Mouse (Mus musculus): ENCODE measurements around the gene Alg12.

Alg12 gene

DNA sequence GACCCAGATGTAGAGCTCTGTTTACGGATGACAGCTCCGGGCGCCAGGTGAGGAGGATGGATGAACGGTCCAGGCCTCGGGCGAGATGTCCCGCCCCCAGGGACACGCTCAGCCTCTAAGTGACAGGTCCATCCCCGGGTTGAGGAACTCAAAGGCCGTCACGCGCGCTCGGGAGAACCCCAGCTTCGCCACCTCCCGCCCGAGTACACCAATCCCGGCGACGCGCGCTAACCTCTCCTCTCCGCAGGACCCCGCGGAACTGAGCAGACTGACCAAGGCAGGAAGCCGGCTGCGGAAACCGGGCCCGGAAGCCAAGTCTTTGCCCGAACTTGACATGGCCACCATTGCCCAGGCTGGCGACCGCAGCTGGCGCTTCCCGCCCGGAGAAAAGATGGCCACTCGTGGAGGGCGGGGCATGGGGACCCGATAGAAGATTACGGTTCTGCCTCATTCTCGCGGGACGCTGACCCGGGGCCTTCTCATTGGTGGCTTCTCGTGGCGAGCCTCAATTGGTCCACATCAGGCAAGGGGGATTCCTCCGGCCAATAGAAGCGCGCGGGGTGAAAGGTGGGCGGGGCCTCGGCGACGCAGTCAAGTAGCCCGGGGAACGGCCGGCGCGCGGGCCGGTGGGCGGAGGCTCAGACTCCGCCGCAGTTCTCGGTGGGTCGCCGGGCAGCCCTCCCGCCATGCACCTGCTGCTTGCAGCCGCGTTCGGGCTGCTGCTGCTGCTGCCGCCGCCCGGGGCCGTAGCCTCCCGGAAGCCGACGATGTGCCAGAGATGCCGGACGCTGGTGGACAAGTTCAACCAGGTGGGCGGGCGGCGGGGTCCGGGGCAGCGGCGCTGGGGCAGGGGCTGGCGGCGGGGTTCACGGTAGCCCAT lies at the start of gene Alg12, which contains the start of gene Creld2:
Gene Alg12, minus strand, starts transcription at position 293 of the 880 bp plus-strand sequence.
Gene Creld2, plus strand, starts transcription at position 621 of the 880 bp plus-strand sequence.
- peak; percentile 98 for DNase-seq (ENCODE audit: low read depth)

DNA sequence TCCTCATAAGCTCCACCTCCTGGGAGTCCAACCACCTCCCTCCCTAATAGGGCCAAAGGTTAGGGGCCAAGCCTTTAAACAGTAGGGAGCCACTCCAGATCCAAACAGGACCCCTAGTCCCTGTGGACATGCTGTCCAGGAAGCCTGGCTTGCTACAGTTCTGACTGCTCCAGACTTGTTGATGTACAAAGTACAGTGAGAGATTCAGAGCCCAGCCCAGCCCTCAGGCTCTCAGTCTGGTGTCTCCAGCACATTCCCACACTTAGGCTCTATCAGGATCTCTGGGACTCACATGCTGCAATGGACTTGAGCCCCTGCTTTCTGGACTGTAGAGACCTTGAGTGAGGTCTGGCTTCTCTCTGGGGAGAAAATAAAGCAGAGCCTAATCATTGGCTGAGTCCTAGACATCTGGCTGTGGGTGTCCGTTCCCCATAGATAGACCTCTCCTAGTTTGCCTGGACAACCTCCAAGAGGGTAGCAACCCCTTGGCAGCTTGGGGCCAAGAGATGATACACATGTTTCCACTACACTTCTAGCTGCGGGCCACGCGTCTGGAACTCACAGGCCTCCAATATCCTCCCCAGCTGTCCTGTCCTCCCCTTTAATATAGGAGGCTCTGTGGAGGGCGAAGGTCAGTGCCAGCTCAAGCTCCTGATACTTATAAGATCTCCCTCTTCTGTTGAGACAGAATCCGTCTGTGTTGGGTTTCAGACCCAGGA lies 49.1 kb upstream of the Alg12 start:
- no peak for DNase-seq (ENCODE audit: low read depth)

DNA sequence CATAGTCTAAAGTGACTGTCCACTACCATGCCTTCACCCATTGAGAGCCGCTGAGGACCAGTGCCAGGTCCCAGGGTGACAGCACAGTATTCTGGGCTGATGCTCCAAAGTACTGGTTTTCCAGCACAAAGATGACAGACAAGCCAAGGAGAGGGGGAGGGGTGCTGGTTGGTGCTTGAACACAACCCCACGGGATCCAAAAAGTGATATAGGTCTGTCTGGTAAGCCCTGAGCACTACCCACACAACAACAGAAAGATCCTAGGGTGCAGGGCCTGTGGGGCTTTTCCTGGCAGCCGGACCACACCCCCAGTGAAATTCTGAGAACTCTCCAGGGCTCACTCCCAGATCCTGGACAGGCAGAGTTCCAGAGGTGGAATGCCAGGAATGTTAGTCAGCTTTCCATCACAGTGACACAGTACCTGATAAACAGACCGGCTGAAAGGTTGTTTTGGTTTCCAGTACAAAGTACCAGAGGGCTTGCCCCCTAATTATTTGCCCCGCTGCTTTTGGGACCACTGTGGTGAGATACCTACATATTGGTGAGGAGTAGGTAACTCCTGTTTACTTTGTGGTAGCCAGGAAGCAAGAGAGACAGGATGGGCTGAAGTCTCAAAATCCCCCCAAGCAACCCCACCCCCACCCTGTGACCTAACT lies 48.4 kb upstream of the Alg12 start:
- DNase-seq (ENCODE audit: low read depth): no peak

DNA sequence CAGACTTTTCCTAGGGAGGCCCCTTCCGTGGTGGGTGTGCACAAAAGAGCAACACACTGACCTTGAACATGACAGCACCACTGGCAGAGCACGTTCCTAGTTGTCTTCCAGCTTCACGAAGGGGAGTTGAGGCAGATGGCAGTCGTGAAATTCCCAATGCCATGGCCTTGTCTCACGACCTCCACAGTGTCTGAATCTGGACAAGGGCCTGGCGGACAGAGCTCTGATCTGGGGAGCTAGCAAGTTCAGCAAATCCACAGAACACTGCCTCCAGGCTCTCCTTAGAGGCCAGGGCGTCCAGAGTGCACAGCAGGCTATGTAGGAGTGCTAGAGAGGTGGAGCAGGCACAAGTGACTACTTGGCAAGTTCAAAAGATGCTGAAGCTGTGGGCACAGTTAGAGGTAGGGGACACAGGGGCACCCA lies 47.8 kb upstream of the Alg12 start:
- DNase-seq (ENCODE audit: low read depth): no peak

DNA sequence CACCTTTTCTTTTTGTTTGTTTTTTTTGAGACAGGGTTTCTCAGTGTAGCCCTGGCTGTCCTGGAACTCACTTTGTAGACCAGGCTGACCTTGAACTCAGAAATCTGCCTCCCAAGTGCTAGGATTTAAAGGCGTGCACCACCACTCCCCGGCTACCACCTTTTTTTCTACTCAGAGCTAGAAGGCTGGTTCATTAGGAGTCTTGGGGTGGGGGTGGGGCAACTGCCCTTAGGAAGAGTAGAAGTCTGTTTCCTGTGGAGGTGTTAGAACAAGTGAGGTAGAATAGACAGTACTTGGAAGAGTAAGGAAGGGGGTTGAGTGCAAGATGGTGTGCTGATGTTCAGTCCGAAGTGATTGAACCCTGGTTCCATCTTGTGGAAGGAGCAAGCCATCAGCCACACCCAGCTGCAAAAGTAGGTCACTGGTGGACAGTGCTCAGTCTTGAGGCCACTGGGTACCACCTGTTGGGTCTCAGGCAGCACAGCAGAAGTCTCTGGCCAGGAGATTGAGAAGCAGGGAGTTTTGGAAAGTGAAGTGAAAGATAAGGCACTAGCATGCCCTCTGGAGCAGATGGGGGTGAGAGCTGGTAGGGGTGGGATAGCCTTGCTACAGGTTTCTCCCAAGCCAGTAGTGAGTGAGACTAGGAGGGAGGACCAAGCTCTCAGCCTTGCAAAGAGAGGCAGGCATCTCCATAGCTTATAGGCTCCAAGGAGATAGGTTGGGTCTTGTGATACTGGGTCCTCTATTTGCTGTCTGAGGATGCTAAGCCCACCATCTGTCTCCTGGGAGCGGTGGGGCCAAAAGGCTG lies 47.0 kb upstream of the Alg12 start:
- DNase-seq (ENCODE audit: low read depth): no peak

DNA sequence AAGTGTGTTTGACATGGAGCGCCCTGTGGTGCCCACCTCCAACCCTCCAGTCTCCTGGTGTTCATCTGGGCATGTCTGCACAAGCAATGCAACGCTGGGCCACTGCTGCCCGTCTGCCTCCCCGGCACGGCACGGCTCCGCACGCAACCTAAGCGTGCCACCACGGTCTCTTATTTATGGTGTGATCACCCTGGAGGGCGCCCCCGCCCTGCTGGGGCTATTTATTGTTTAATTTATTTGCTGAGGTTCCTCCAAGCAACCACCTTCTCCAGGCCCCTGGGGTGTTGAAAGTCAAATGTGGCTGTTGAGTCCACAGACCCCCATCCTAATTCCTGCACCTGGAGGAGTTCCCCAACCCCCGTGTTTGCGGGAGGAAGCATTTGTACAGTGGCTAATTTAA lies 45.9 kb upstream of the Alg12 start:
- DNase-seq (ENCODE audit: low read depth): no peak

DNA sequence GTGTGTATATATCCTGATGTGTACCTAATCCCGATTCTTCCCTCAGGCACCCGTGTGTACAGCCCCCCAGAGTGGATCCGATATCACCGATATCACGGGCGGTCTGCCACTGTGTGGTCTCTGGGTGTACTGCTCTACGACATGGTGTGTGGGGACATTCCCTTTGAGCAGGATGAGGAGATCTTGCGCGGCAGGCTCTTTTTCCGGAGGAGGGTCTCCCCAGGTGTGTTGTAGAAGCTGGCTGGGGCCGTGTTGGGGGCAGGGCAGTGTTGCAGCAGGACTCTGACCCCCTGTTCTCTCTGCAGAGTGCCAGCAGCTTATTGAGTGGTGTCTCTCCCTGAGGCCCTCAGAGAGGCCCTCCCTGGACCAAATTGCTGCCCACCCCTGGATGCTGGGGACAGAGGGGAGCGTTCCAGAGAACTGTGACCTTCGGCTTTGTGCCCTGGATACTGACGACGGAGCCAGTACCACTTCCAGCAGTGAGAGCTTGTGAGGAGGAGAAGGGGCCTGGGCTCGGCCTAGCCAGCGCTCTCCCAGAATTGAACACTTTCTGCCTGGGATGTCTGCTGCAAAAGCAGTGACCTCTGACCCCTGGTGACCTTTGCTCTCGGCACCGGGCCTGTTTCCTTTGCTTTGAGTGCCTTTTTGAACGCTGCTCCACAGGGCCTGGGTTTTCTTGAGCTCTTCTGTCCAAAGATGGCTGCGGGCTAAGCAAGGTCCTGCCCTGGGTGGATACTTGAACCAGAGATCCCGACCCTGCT lies 45.3 kb upstream of the Alg12 start:
- no peak for DNase-seq (ENCODE audit: low read depth)

DNA sequence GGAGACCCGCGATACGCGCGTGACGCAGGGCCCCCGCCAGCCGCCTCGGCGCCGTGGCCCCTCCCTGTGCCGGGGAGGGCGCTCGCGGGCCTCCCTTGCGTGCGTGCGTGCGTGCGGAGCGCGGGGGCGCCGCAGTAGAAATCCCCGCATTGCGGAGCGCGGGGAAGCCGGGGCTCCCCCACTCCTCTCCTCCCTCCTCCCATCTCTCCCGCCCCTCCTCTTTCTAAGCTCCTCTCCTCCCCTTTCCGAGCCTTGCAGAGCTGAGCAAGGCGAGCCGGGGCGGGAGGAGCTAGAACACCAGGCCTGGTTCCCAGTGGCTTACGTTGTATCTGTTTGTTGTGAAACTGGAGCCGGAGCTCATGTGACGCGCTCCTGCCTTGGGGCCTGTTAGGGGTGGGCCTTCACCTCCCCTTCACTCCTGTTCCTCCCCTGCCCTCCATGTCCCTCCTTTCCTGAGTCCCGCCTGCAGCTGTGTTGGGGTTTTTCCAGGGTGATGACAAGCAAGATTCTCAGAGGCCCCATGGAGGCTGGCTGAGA lies 44.6 kb upstream of the Alg12 start:
- DNase-seq (ENCODE audit: low read depth): peak; percentile 68

DNA sequence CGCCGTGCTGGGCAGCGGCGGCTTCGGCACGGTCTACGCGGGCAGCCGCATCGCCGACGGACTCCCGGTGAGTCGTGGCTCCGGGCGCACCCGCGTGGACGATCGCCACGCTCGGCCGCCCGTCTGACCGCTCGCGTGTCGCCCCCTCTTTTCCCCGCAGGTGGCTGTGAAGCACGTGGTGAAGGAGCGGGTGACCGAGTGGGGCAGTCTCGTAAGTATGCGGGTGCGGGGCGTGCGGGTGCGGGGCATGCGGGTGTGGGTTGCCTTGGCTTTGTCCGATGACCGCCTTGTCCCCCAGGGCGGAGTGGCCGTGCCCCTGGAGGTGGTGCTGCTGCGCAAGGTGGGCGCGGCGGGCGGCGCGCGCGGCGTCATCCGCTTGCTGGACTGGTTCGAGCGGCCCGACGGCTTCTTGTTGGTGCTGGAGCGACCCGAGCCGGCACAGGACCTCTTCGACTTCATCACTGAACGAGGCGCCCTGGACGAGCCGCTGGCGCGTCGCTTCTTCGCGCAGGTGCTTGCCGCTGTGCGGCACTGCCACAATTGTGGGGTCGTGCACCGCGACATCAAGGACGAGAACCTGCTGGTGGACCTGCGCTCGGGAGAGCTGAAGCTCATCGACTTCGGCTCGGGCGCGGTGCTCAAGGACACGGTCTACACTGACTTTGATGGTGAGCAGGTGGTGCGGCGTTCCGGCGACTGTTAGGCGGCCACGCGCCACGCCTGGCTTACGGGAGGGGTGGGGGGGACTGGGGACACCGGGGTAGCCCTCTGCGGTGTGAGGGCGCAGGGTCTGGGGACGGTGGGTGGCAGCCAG lies 44.0 kb upstream of the Alg12 start:
- peak; percentile 31 for DNase-seq (ENCODE audit: low read depth)

DNA sequence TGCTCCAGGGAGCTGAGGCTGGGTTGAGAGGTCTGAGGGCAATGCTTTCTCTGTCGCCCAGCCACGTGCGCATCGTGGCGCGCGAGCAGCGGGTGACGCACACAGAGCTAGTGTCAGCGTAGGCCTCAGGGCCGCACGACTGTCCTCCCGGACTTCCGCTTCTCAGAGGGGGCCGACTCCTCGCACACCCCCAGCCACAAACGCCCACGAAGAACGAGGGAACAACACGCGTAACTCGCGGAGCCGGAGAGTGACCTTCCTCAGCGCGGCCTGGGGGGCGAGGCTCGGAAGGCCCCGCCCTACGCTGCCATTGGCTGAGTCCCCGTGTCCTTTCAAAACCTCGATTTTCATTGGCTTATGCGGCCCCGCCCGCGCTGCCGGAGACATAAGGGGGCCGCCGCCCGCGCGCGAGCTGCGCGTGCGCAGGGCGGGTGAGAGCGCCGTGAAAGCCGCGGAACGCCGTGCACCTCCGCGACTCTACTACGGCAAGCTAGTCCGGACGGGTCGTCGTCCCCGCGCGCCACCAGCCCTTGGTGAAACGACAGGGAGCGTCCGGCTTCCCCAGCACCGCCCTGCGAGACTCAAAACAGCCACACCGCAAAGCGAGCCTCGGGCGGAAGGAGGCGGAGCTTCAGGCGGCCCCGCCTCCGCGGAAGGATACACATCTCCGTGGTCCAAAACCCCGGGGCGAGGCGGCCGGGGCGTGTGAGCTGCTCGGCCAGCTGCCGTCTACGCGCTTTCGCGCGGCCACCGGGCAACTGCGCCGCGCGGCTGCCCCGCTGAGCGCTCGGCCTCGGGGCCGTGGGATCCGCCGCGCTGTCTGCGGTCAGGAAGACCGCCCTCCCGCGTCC lies 42.9 kb upstream of the Alg12 start, which contains the start of gene Pim3:
Gene Pim3, plus strand, starts transcription at position 415 of the 851 bp plus-strand sequence.
- DNase-seq (ENCODE audit: low read depth): peak; percentile 92

DNA sequence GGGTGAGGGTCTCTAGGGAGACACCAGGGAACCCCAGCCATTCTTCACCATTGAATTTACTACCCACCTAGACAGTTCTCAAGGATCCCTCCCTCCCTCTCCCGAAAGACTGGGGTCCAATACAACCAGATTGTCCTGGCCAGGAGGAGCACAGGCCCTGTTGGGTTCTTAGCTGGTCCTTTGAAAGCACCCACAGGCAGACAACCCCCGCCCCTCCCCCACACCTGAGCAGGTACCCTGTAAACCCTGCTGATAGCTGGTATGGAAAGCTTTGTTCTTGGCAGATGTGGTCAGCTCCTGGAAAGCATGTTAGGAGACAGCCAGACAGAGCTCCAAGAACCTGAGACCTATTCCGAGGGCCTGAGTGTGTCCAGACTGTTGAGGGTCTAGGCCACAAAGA lies 41.7 kb upstream of the Alg12 start:
- DNase-seq (ENCODE audit: low read depth): no peak

DNA sequence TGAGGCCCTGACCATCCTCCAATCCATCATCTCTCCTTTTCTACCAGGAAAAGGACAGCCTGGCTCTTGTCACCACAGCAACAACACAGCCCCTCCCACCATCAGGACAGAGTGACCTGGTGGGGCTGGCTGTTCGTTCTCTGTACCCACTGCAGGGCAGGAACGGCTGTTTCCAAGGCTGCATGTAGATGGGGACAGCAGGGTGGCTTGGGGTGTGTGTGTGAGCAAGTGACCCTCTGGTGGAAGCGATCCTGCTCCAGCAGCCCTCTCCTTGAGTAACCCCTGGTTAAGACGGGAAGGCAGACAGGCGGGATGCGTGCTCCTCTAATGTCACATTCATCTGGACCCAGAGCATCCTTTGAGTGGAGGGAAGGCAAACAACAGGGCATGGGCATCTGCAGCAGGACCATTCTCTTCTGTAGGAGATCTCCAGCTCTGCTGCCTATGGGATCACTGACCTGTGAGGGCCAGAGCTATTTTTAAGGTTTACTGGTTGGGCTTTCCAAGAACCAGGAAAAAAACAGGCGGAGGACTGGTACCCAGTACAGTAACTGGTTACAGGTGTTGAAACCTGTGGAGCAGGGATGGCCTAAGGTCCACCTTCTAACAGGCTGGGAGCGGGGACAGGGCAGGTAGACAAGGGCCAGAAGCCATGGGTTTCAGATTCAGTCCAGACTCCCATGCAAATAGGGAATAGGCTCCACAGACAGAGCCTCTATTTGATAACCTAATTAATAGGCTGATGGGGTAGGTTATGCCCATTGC lies 40.3 kb upstream of the Alg12 start:
- DNase-seq (ENCODE audit: low read depth): no peak

DNA sequence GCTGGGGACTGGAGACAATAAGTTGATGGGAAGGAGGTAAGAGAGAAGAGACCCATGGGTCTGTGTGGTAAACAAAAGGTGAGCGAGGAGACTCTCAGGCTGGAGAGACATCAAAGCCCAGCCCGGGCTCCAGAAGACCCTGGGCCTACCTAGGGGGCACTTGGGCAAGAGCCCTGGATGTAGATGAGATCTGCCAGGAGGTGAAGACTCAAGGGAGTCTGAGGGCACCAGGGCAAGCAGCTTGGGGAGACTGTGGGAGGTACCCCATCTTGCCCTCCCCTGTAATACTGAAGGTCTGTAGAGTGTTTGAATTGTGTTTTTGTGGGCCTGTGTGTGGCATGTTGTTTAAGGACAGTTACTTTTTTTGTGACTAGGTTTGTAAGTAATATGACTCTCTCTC lies 39.6 kb upstream of the Alg12 start:
- no peak for DNase-seq (ENCODE audit: low read depth)

DNA sequence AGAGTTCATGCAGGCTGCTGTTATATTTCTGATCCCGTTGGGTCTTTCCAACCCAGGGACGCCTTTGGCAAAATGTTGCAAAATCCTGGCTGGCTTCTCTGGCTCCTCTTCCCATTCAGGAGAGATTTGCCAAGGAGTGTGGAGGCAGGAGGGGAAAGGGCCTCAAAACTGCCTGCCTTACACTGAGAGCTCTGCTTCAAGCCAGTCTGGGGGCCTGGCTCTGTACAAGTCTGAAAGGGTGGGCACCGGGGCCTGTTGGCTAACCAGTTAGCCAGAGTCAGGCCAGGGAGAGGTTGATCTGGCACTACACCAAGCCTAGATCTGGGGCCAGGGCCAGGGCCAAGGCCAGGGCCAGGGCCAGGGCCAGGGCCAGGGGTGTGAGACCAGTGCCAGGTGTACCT lies 39.0 kb upstream of the Alg12 start:
- DNase-seq (ENCODE audit: low read depth): no peak

DNA sequence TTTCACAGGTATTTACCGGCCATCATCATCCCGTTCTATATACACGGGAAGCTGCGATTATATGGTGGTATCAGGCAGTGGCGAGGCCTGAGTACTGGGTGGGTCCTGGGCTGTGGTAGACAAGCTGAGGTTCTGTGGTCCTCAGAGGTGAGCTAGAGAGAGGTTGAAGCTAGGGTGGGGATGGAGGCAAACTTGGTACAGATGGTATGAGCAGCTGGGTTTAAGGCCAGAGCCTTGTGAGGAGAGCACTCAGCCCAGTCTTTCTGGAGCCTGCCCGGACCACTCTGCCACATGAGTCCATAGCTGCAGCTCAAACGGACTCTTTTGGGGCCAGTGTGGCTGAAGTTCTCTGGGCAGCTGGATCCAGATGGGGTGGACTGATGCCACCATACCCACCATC lies 38.2 kb upstream of the Alg12 start:
- no peak for DNase-seq (ENCODE audit: low read depth)

DNA sequence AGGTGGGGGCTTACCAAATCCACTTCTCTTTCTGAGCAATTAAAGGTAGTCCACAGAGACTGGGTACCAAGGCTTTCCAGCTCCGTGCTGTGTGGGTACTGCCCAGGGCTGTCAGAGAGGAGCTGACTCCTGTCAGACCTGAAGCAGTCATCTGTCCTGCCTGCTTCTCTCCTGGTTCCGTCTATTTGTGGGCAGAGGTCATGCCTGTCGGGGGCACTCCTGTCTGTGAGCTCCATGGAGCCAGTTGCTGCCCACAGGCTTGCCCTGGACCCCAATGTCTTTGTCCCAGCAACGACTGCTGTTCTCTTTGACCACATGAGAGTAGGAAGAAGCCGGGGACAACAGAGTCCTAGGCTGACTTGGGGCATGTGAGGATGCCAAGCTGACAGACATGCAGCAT lies 37.5 kb upstream of the Alg12 start:
- DNase-seq (ENCODE audit: low read depth): no peak

DNA sequence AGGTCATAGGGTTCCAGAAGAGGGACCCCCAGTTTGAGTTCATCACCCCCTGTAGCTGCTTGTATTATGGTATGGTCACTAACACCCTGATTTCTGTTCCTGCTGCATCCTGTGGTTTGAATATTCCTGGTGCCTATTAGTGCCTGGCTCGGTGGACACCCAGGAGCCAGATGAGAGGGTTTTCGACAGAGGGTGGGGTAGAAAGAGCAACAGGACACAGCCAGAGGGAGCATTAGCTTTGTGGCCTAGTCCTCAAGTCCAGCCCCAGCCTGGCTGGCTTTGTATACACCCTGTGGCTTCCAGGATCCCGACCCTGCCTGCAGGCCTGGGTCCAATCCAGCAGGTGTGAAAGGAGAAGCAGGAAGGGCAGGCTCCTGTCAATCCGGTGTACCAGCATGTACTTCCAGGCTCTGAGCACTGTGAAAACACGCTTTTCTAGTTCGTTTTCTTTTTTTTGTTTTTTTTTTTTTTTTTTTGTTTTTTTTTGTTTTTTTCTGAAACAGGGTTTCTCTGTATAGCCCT lies 36.8 kb upstream of the Alg12 start:
- no peak for DNase-seq (ENCODE audit: low read depth)

Data from c-Kit-positive CD71-positive TER-119-negative erythroid progenitor cells, embryonic 14.5 days (primary cell).